Mouse (Mus musculus) spleen, embryonic (tissue): ENCODE data around the gene Zscan4d.
"Not testable (repeated sequence)": the region's sequence is repeated elsewhere in the genome, so short reads cannot be mapped to it uniquely, and the experiment has no call there.

Experiments
- CTCF ChIA-PET: fragments of 350-600 bp; sonication (Branson Sonifier 250); formaldehyde crosslinking; loops from one replicate; lab custom pipeline; 2022; lab: Charles Lee

Zscan4d gene

DNA sequence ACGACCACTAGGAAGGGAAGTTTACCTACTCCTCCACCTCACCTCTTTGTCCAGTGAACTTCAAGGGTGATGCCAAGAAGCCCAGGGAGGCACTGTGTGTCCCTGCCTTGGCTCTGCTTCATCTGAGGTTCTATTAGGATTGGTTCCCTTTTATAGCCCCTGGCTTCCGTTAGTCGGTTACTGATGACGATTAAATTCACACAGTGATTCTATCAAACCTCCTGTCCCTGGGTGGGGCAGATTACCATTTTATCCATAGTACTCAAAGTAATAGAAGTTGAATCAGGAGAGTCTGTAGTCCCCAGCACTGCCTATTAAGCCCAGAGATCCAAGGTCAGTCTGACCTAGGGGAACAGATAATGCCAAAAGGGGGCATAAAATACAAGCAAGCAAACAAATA is at the start of gene Zscan4d:
Gene Zscan4d, minus strand, starts transcription at position 101 of the 400 bp plus-strand sequence.
- CTCF ChIA-PET, result not testable (repeated sequence)

- CTCF ChIA-PET, result not testable (repeated sequence)
Measured at GRCm38 (mm10) chr7:11158036-11158435, 7.9 kb downstream of the Zscan4d start.
